Mouse (Mus musculus) hindbrain, embryonic 16.5 days (tissue): Measurements from ENCODE around the gene Hist1h1e. TPM values are rescaled to one million over a fixed set of nuclear protein-coding genes. Genes with fewer than 3 reads are reported as not detected.
"Not testable (repeated sequence)": the region's sequence is repeated elsewhere in the genome, so short reads cannot be mapped to it uniquely, and the experiment has no call there.

Experiments
- ATAC-seq: fragments of 200-750 bp; cut with Nextera tagmentation; 2 replicates; pipeline ENCODE4 v1.8.0; 2017; ENCODE audit warnings: moderate TSS enrichment, moderate library complexity
- H3K27ac ChIP-seq: fragments of 300-500 bp; sonication (generic); 2 replicates; pipeline ENCODE4 v1.5.1; 2014; ENCODE audit warnings: low read depth, mild to moderate bottlenecking, control low read depth, low read length, moderate library complexity
- H3K27me3 ChIP-seq: fragments of 300-500 bp; sonication (generic); replicated peaks from 2 replicates; pipeline ENCODE4 v1.6.1; 2014; ENCODE audit warnings: low read length; ENCODE audit not compliant: control insufficient read depth, insufficient read depth
- H3K36me3 ChIP-seq: fragments of 300-500 bp; sonication (generic); 2 replicates; pipeline ENCODE4 v1.6.1; 2014; ENCODE audit warnings: mild to moderate bottlenecking, low read length, moderate library complexity, mixed read lengths; ENCODE audit not compliant: control insufficient read depth, insufficient read depth
- H3K4me1 ChIP-seq: fragments of 300-500 bp; sonication (generic); 2 replicates; pipeline ENCODE4 v1.6.1; 2014; ENCODE audit warnings: low read depth, low read length; ENCODE audit not compliant: control insufficient read depth, insufficient read depth
- H3K4me2 ChIP-seq: fragments of 300-500 bp; sonication (generic); 2 replicates; pipeline ENCODE4 v1.6.1; 2014; ENCODE audit warnings: mild to moderate bottlenecking, low read length, control low read depth, moderate library complexity
- H3K4me3 ChIP-seq: fragments of 300-500 bp; sonication (generic); 2 replicates; pipeline ENCODE4 v1.5.1; 2014; ENCODE audit warnings: mild to moderate bottlenecking, low read length, control low read depth, moderate library complexity
- H3K9ac ChIP-seq: fragments of 300-500 bp; sonication (generic); 2 replicates; pipeline ENCODE4 v1.6.1; 2014; ENCODE audit warnings: low read depth, mild to moderate bottlenecking, control low read depth, low read length, moderate library complexity
- H3K9me3 ChIP-seq: fragments of 300-500 bp; sonication (generic); 2 replicates; pipeline ENCODE4 v1.6.1; 2014; ENCODE audit warnings: mild to moderate bottlenecking, low read length, moderate library complexity; ENCODE audit not compliant: control insufficient read depth
- WGBS: fragments of 180-500 bp; shearing (Covaris S2); extraction: QIAGEN DNeasy Blood & Tissue Kit; methylation state at CpG from one replicate; pipeline ENCODE4 v1.1.7; 2014; 5-methylcytosine and 5-hydroxymethylcytosine counted together
- polyA plus RNA-seq: library from polyadenylated mRNA; unstranded; fragments of >200 nt; fragmentation: Nextera tagmentation; extraction: Ambion mirVana; gene quantifications from 2 replicates; pipeline ENCODE4 v1.2.1, GENCODE M21; 2015

Gene Hist1h1e
- polyA plus RNA-seq, 1 experiment from 2014 or later: 5.0 TPM

DNA sequence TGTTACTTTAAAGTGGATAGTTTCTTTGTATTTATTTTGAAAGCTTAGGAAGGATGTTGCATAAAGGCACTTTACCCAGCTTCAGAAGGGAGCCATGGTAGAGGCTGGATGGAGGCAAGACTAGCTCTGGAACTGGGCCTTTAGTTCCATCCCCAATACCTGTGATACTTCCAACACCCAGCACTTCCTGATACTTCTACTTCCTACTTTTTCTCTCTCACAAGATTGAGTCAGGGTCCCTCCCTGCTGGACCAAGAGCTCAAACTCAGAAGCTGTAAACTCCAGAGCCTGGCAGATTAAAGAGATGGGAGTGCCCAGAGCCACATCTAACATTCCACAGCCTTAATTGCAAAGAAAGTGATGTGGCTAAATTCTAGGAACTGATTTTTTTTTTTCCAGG, 38.0 kb downstream of the Hist1h1e start:
- Histone ChIP-seq H3K4me1 (peaks cover 18% of the 10 kb centered on the region), H3K4me2 (peak overlapping the region; percentile 66), H3K36me3 (no peaks in the 10 kb centered on the region), H3K9ac (peak overlapping the region; percentile 14; the same call in 1 of the 2 replicates), H3K27me3 (no peaks in the 10 kb centered on the region), H3K27ac (peak overlapping the region; percentile 55), H3K4me3 (peak overlapping the region; percentile 50), H3K9me3 (no peaks in the 10 kb centered on the region)
- ATAC-seq: no peak

GRCm38 (mm10) chr13:23583387-23584068, 38.8 kb downstream of the Hist1h1e start:
- H3K4me2 ChIP-seq: no peak overlapping the region

GRCm38 (mm10) chr13:23582219-23583056, 39.9 kb downstream of the Hist1h1e start:
- Histone ChIP-seq H3K36me3 (no peaks in the 10 kb centered on the region), H3K4me3 (peak overlapping the region; percentile 52), H3K9me3 (no peaks in the 10 kb centered on the region), H3K9ac (peak overlapping the region; percentile 62; the same call in 1 of the 2 replicates), H3K4me1 (peaks cover 18% of the 10 kb centered on the region), H3K4me2 (peak overlapping the region; percentile 95), H3K27me3 (no peaks in the 10 kb centered on the region), H3K27ac (peak overlapping the region; percentile 75; the same call in 1 of the 2 replicates)
- ATAC-seq: no peak
- 11% methylated on average over 6 of the region's 6 CpGs for WGBS

More at GRCm38 (mm10) chr13:23583387-23584068, 38.8 kb downstream of the Hist1h1e start:
- ATAC-seq: no peak
- Histone ChIP-seq H3K27ac (no peak overlapping the region), H3K27me3 (no peaks in the 10 kb centered on the region), H3K36me3 (no peaks in the 10 kb centered on the region), H3K9me3 (no peaks in the 10 kb centered on the region), H3K9ac (no peak overlapping the region), H3K4me3 (no peak overlapping the region), H3K4me1 (peaks cover 18% of the 10 kb centered on the region)

GRCm38 (mm10) chr13:23581408-23582218, 40.7 kb downstream of the Hist1h1e start, which contains the start of gene Hist1h4d:
Gene Hist1h4d, plus strand, starts transcription at chr13:23581598.
- Histone ChIP-seq H3K4me2 (peak within 1 kb of the TSS; percentile 95), H3K4me1 (peaks cover 17% of the 10 kb centered on the region), H3K27me3 (no peaks in the 10 kb centered on the region), H3K9ac (peak within 1 kb of the TSS; percentile 62), H3K9me3 (no peaks in the 10 kb centered on the region), H3K4me3 (peak within 1 kb of the TSS; percentile 52), H3K27ac (peak within 1 kb of the TSS; percentile 75), H3K36me3 (no peaks in the 10 kb centered on the region)
- WGBS: under 1% methylated on average over 43 of the region's 43 CpGs
- ATAC-seq: peak; percentile 94

DNA sequence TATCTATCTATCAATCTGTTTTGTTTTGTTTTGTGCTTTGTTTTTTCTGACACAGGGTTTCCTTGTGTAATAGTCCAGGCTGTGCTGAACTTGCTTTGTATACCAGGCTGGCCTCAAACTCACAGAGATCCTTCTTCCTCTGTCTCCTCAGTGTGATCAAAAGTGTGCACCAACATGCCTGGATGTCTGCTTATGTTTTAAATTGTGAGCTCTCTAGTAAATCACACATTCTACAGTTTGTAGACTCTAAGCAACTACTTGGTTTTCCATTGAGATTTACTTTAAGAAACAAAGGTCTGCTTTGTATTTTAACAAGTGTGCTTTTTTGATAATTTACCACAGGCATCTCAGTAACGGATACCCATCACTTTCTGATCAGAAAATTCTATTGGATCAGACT, 44.5 kb downstream of the Hist1h1e start:
- 100% methylated on average over 1 of the region's 1 CpGs for WGBS
- no peak for ATAC-seq

GRCm38 (mm10) chr13:23576906-23577639, 45.3 kb downstream of the Hist1h1e start:
- Histone ChIP-seq H3K4me2 (peak overlapping the region; percentile 71), H3K4me3 (no peak overlapping the region), H3K36me3 (no peaks in the 10 kb centered on the region), H3K9ac (no peak overlapping the region), H3K27ac (peak overlapping the region; percentile 23; the same call in 1 of the 2 replicates), H3K4me1 (peaks cover 21% of the 10 kb centered on the region), H3K27me3 (no peaks in the 10 kb centered on the region), H3K9me3 (no peaks in the 10 kb centered on the region)
- WGBS: 52% methylated on average over 6 of the region's 6 CpGs
- no peak for ATAC-seq

More for the DNA sequence above, 44.5 kb downstream of the Hist1h1e start:
- no peak overlapping the region for H3K27ac ChIP-seq
- H3K4me3 ChIP-seq: no peak overlapping the region
- no peak overlapping the region for H3K4me2 ChIP-seq
- H3K4me1 ChIP-seq: peaks cover 19% of the 10 kb centered on the region
- H3K9ac ChIP-seq: no peak overlapping the region
- no peaks in the 10 kb centered on the region for H3K36me3 ChIP-seq
- H3K9me3 ChIP-seq: no peaks in the 10 kb centered on the region
- no peaks in the 10 kb centered on the region for H3K27me3 ChIP-seq

GRCm38 (mm10) chr13:23576351-23576881, 45.9 kb downstream of the Hist1h1e start:
- Histone ChIP-seq H3K4me1 (peaks cover 21% of the 10 kb centered on the region), H3K4me2 (peak overlapping the region; percentile 71), H3K9ac (peak overlapping the region; percentile 59; the same call in 1 of the 2 replicates), H3K36me3 (no peaks in the 10 kb centered on the region), H3K27me3 (no peaks in the 10 kb centered on the region), H3K4me3 (peak overlapping the region; percentile 42), H3K27ac (peak overlapping the region; percentile 71), H3K9me3 (no peaks in the 10 kb centered on the region)
- 6% methylated on average over 7 of the region's 7 CpGs for whole genome bisulfite sequencing
- no peak for ATAC-seq

GRCm38 (mm10) chr13:23575864-23576313, 46.5 kb downstream of the Hist1h1e start:
- H3K36me3 ChIP-seq, H3K9me3 ChIP-seq, H3K27me3 ChIP-seq, ATAC-seq: not testable (repeated sequence)
- 1% methylated on average over 8 of the region's 40 CpGs for WGBS
- peak overlapping the region; percentile 42 for H3K4me3 ChIP-seq
- peak overlapping the region; percentile 71 for H3K27ac ChIP-seq
- peak overlapping the region; percentile 59 for H3K9ac ChIP-seq
- H3K4me1 ChIP-seq: peaks cover 21% of the 10 kb centered on the region
- H3K4me2 ChIP-seq: peak overlapping the region; percentile 71
